Mouse (Mus musculus) spleen, postnatal 10 days (tissue): ENCODE results near the gene Kcnmb4.

Source experiments
- DNase-seq, 2 experiments: peaks; one replicate each; pipeline ENCODE4 v3.0.0; 2021 to 2022; ENCODE audit warnings: low spot score in 2 of 2

Kcnmb4 gene

DNA sequence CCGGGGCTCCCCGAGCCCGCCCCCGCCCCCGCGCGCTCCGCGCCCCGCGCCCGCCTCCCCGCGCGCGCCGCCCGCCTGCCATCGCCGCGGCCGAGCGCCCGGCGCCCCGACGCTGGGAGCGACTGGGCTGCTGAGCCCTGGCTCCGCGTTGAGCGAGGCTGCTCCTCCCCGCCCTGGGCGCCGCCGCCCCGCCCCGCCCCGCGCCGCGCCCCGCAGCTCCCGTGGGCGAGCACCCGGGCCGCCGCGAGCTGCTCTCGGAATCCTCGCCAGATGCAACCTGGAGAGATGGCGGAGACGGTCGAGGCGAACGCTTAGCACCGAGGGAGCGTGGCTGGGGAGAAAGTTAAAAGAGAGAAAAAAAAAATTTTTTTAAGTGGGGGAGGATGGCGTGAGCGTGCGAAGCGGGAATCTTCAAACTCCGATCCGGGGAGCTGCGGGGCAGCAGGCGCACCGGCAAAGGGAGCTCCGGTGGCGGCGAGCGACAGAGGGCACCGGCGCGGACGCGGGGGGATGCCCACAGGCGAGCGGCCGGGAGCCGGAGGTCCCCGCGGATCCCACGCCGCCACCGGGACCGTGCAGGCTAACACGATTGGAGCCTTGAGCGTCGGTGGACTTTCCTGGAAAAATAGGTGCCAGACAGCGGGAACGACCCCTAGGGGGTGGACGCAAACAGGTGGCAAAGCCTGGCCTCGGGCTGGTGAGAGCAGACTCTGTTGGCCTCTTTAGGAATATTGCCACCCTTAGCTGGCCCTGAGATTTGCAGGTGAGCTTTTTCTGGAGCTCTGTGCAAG lies at the start of gene Kcnmb4:
Kcnmb4 (minus strand) TSS at position 120 of the 791 bp plus-strand sequence.
- peak in 1 of 2 experiments; percentile 29 for DNase-seq

DNA sequence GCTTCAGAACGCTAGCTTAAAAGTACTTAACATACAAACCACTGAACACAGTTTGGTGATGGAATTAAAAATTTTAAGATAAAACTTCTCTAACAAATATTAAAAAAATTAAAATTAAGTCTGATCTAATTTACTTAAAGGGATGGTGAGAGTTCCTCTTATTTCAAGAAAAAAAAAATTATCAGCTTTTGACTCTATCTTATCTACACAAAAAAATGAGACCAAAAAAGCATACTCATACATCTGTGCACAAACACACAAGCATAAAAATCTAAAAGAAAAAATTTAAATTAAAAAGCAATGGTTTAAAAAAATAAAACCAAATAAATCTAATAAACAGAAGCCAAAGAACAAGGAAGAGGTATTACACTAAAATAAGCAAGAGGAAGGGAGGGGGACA lies 45.9 kb upstream of the Kcnmb4 start:
- no peak for DNase-seq

DNA sequence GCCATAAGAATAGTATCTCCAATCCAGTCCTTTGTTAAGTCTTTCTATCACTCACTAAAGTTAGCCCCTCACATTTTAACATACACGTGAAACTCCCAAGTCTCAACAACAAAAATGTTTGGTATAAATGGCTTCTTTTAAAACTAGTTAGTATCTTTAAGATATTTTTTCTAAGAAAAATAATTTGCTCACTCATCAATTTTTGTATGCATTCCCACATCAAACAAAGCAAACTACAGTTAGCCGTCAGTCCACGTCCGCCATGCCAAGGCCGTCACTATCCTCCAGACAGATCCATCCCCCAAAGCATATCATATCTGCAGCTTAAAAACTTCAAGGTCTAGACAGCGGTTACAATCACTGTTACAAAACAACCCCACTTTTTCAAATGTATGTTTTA lies 41.9 kb upstream of the Kcnmb4 start:
- DNase-seq: no peak

DNA sequence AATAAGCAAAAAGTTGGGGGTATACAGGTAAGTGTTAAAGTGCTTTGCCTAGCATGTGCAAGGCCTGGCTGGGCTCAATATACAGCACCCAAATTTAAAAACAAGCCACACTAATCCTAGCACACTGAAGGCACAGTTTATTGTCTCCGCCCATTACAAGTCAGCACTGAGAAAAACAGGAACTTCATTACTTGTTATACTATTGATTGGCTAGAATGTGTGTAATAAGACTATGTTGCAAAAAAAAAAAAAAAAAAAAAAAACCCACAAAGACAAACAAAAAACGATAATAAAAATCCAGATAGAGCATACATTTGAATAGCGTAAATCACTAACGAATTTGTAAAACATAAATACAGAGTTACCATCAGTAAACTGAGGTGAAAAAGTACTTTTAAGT lies 41.5 kb upstream of the Kcnmb4 start:
- no peak for DNase-seq

DNA sequence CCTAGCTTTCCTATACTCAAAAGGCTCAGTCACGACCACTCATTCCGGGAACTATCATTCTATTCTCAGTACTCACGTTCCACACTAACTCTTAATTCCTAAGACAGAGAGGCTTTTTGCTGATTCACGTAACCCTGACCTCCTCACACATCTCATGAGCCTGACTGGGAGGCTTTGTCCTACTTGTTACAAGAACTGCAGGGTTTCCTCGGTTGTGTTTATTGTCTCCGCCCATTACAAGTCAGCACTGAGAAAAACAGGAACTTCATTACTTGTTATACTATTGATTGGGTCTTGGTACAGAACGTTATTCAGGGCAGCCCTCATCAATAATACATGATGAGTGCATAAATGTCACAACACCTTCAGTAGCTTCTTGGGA lies 39.6 kb upstream of the Kcnmb4 start:
- no peak for DNase-seq

DNA sequence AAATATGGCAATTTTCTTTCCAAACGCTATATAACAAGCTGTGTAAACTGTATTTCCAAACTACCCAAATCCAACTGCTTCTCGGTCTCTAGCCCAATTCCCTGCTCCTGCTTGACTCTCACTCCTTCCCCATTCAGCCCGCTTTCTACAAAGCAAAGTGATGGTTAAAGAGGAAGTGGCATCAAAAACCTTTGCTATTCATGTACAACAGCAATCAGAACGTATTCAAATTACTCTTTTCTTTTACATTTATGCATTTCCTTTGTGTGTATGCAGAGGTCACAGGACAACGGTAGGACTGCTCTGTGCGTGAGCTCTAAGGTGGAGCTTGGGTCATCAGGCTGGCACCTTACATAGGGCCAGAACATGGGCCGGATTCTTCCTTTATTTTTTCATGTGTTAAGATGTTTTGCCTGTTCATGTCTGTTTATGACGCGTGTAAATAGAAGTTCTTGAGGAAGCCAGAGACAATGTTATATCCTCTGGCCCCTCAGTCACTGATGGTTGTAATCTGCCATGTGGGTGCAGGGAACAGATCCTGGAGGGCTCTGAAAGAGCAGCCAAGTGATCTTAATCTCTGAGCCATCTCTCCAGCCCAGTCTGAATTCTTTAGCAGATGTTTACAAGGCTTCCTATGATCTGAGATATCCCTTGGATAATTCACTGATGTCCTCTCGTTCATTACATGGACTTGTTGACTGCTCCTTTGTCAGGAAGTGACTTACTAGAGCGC lies 39.0 kb upstream of the Kcnmb4 start:
- DNase-seq: no peak

DNA sequence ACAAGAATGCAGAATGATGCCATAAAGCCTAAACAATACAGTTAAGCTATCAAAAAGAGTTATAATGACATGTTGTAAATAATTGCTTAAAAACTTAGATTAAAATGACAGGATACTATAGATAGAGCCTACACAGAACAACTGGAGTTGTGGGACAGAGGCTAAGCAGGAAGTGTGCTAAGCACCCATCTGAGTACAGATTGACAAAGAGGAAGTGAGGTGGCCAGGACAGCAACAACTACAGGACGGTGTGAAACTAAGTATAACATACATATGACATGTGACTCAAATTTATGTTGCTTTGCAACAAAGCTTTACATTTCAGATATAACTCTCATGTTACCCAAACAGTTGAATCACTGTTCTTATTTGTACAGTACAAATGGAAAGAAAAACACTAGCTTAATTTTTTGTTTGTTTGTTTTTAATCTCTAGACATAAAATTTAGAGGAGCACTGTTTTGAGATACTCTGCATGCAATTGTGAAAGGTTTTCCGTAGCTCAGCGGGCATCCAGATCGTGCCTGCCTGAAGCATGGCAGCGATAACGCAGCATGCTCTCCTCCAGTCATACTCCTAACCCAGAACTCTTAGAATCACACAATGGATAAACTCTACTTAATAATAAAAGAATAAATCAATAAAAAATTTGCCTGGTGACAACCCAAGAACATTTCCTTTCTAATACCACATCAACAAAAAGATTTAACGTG lies 31.8 kb upstream of the Kcnmb4 start:
- DNase-seq: no peak

DNA sequence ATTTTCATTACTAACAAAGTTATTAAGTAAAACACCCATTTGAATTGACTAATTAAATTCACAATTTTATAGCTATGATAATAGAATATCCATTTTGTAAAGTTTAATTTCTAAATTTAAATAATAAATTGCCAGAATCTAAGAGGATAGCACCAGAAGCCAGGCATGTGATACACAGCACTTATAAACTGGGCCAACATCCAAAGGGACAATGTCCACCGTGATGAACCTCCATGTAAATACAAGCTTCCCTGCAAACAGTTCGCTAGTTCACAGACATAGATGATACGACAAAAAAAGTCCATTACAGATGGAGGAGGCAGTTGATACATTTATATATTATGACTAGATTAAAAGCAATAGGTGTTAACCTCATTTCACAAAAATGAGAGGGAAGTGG lies 19.1 kb upstream of the Kcnmb4 start:
- no peak for DNase-seq

DNA sequence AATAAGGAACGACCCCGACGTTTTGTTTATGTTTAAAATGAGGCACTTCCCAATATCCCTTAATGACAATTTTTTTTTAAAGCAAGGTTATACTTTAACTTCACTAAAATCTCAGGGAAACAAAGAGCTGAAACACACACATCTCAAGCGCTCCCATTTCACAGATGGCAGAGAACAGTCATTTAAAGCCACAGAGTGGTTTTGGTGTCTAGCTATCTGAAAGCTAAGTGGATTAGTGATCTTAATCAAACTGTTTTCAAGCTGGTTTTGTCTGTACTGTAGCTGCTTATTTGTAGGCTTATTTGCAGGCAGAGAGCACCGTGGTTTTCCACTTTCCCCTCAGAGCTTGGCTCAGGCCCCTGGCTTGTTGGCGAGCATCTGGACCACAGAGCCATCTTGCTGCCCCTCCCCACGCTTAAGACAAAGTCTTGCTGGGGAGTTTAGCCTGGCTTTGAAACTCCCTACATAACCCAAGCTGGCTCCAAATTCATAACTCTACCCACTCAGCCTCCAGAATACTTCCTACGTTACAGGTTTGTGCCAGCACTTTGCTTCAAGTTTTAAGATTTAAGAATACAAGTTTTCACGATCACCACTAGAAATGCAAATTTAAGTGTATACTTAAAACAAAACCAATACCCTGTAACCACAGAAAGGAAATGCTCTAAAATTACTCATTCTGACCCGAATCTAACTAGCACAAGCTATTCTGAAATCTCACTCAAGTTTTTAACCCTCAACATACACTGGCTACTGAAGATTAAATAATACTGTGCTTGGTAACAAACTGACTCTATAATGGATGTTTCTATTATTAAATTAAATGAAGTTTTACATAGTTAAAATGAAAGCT lies 13.4 kb upstream of the Kcnmb4 start:
- DNase-seq: no peak

DNA sequence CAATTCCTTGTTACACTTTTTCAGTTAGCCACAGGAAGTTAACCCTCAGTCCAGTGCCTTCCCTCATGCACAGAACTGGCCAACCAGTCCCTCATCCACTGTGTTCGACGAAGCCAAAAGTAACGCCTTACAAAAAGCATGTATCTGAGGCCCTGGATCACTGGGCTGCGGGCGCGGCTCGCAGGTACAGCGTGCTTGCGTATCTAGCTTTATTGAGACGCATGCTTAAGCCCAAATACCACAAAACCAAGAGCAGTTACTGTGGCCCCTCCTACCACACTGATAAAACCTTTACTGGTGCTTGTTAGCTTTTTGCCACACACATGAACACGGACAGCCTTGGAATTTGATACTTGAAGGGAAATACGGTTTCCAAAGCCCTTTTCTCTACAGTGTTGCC lies 8.2 kb upstream of the Kcnmb4 start:
- DNase-seq: no peak

DNA sequence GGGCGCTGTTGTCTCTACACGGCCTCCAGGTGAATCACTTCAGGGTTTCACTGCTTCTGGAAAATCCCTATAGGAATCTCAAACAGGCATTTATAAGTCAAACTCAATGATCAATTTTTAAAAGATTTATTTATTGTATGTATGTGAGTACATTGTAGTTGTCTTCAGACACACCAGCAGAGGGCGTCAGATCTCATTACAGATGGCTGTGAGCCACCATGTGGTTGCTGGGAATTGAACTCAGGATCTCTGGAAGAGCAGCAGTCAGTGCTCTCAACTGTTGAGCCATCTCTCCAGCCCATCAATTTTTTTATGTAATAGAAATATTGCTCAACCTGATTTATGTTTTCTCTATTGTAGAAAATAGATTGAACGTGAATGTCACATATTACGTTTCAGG lies 7.3 kb upstream of the Kcnmb4 start:
- no peak for DNase-seq

DNA sequence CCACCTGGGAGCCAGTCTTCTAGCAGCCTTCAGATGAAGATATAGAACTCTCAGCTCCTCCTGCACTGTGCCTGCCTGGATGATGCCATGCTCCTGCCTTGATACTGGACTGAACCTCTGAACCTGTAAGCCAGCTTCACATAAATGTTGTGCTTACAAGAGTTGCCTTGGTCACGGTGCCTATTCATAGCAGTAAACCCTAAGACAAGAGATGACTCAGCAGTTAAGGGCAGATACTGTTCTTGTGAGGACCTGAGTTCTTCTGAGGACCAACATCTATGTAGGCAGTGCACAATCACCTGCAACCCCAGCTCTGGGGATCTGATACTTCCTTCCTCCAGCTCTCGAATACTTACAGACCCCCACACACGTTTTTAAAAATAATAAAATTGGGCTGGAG lies 2.9 kb upstream of the Kcnmb4 start:
- DNase-seq: no peak

DNA sequence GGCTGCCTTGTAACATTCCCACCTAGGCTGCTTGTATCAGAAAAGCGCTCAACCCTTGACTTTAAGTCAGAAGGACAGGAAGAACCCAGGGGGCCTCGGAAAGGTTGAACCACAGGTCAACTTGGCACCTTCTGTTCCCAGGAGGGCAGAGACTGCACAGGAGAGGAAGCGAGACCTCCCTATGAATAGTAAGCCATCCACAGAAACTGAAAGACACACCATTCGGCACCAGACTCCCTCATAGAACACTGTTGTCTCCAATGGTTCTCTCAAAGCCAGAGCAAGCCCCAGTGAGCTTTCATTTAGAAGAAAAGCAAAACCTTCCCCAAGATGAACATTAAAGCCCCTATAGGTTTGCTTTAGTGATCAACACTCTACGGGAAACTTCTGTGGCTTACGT lies 2.0 kb upstream of the Kcnmb4 start:
- DNase-seq: no peak

DNA sequence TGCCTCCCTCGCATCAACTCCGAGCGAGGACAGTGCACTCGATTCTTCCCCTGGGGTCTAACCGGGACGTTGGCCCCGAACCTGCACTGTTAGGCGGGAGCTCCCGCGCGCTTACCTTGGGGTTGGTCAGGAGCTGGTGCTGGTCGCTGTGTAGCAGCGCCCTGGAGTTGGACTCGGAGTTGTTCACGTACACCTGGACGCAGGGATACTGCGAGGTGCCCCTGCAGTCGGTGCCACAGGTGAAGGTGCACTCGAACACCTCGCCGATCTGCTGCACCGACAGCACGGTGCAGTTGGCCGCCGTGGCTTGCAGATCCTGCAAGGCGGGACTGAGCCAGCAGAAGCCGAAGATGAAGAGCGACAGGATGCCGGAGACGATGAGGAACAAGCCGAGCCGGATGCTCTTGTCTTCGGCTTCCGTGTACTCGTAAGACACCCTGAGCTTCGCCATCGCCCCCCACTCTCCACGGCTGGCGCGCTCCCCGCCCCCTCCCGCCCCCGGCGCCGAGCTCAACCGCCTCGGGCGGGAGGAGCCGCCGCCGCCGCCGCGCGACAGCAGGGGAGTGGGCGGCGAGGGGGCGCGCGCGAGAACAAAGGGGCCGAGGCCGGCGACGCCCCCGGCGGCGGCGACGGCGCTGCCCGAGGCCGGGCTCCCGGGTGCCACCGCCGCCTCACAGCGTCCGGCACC lies 463 bp downstream of the Kcnmb4 start:
- peak; percentile 18 to 48 for DNase-seq

DNA sequence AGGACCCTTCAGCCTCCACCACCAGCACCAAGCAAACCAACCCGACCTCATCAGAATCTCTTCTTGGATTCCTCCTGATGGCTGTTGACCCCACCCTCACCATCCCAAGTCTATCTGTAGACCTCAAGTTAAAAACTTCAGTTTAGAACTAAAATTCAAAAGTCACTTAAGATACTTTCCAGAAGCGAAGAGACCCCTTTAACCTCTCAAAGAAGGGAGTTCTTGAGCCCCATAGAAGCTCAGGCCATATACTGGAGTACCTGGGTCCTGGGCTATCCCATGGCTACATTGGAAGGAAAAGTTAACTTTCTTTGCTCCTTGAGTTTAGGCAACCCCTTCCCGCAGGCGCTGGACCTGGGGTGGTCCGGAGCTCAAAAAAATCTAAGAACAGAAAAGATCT lies 1.1 kb downstream of the Kcnmb4 start:
- DNase-seq: no peak

DNA sequence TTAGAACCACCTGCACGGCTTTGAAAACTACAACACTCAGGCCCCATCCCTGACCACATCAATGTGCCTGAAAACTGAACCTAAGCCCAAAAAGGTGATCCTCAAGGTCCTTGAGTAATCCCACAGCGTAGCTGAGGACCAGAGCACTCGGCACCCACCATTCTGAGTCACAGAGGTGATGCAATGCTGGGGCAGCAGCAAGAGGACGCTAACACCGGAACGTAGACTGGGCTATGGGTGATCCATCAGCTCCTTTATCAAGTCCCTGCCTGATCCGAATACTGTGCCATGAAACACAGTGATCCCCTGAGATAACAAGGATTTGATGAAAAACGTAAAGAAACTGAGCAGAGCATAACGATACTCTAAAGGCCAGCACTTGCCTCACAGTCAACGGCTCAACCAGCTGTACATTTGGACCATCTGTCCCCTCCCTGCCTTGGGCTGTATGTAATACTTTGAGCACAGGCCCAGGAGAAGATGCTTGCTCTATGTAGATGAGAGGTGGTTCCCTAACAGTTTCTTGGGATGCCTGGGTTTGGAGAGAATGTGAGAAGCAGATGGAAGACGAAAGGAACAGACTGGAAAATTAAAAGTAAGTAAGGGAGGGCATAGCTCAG lies 3.3 kb downstream of the Kcnmb4 start:
- DNase-seq: no peak

DNA sequence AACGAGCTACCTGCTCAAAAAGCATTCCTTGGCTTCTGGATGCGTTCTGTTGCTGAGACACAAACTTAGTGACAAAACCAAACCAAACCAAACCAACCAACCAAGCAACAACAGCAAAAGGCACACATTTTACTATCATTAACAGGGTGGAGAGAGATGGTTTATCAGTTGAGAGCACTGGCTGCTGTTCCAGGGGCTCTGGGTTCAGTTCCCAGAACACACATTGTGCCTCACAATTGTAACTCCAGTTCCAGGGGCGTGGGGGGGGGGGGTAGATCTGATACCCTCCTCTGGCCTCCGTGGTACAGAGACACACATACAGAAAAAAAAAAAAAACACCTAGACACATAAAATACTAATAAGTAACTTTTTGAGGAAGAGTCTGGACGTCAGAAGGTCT lies 5.6 kb downstream of the Kcnmb4 start:
- DNase-seq: no peak

DNA sequence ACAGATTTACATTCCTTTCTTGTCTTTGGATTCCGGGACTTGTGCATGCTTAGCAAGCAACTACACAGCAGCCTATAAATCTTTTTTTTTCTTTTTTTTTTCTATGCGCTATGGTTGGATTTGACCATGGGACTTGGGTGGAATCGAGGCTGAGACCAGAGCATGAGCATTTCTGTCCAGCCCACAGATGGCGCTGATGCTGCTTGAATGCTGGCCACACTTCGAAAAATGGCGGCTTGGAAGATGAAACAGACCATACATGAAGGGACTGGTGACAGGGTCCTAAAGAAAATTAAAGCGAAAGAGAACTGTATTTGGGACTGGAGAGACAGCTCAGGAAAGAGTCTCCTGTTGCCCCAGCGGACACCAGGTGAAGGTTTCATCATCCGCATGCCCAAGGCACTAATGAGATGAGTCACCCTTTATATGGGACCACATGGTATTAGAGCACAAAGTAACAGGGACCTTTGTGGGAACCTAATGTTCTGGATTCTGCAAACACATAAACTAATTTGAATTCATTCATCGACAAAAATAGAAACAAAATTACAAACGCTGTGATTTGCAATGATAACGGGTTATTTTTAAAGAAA lies 9.8 kb downstream of the Kcnmb4 start:
- peak in 1 of 2 experiments; percentile 15 for DNase-seq

DNA sequence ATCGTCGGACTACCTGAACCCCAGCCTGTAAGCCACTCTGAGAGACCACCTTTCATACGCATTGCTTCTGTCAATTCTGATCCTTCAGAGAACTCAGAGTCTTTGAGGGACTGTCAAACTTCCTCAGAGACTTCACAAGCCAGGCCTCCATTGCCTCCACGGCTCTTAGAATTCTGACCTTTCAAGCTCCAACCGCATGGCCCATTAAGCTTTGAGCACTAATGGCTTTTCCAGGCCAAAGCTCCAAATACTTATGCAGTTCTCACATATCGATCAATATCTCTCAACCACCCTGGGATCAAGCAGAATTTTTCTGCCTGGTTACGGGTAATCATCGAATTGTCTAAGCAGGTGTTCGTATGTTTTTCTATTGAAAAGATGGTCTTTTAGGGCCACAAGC lies 12.2 kb downstream of the Kcnmb4 start:
- DNase-seq: no peak

DNA sequence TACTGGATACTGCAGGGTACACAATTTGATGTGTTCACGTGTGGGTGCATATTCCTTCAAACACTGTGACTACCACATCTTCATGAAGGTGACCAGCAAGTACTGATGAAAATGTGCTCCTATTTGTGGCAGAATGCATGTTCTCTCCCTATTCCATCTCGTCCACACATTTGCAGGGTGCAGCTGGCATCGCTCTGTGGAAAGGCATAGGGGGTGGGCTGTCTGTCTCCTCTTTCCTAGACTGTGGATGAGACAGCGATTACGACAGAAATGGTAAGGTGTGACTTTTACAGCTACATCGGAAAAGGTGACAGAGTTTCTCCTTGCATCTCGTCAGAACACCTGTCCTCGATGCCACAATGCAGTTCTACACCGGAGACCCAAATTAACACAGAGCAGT lies 14.9 kb downstream of the Kcnmb4 start:
- DNase-seq: no peak
